Mouse (Mus musculus) kidney, embryonic 14.5 days (tissue): Measurements from ENCODE around the gene Gm47995. TPM values are rescaled to one million over a fixed set of nuclear protein-coding genes. Genes with fewer than 3 reads are reported as not detected.

Experiments used
- ATAC-seq: fragments of 200-750 bp; cut with Nextera tagmentation; 2 replicates; pipeline ENCODE4 v1.8.0; 2017; ENCODE audit warnings: moderate number of reproducible peaks, mild to moderate bottlenecking, moderate TSS enrichment, moderate library complexity; ENCODE audit not compliant: low FRiP score, low TSS enrichment
- H3K27ac ChIP-seq: fragments of 300-500 bp; sonication (generic); 2 replicates; pipeline ENCODE4 v1.5.1; 2014; ENCODE audit warnings: low read depth, mild to moderate bottlenecking, low read length, moderate library complexity, mixed read lengths
- H3K27me3 ChIP-seq: fragments of 300-500 bp; sonication (generic); 2 replicates; pipeline ENCODE4 v1.6.1; 2014; ENCODE audit warnings: mild to moderate bottlenecking, low read length; ENCODE audit not compliant: control insufficient read depth, insufficient read depth
- H3K36me3 ChIP-seq: fragments of 300-500 bp; sonication (generic); 2 replicates; pipeline ENCODE4 v1.6.1; 2014; ENCODE audit warnings: low read length, mixed read lengths; ENCODE audit not compliant: control insufficient read depth, insufficient read depth
- H3K4me1 ChIP-seq: fragments of 300-500 bp; sonication (generic); 2 replicates; pipeline ENCODE4 v1.6.1; 2014; ENCODE audit warnings: low read length, mixed read lengths; ENCODE audit not compliant: control insufficient read depth, insufficient read depth
- H3K4me2 ChIP-seq: fragments of 300-500 bp; sonication (generic); replicated peaks from 2 replicates; pipeline ENCODE4 v1.6.1; 2014; ENCODE audit warnings: low read depth, mild to moderate bottlenecking, low read length
- H3K4me3 ChIP-seq: fragments of 300-500 bp; sonication (generic); 2 replicates; pipeline ENCODE4 v1.5.1; 2014; ENCODE audit warnings: mild to moderate bottlenecking, low read length
- H3K9ac ChIP-seq: fragments of 300-500 bp; sonication (generic); 2 replicates; pipeline ENCODE4 v1.6.1; 2014; ENCODE audit warnings: low read depth, mild to moderate bottlenecking, low read length, moderate library complexity
- H3K9me3 ChIP-seq: fragments of 300-500 bp; sonication (generic); 2 replicates; pipeline ENCODE4 v1.6.1; 2016; ENCODE audit warnings: low read length; ENCODE audit not compliant: control insufficient read depth
- WGBS: fragments of 180-500 bp; shearing (Covaris S2); extraction: QIAGEN DNeasy Blood & Tissue Kit; methylation state at CpG from one replicate; pipeline ENCODE4 v1.1.7; 2014; 5-methylcytosine and 5-hydroxymethylcytosine counted together
- polyA plus RNA-seq: library from polyadenylated mRNA; unstranded; fragments of >200 nt; fragmentation: Nextera tagmentation; extraction: Ambion mirVana; gene quantifications from 2 replicates; pipeline ENCODE4 v1.2.1, GENCODE M21; 2014

Gm47995 gene
- polyA plus RNA-seq, 1 experiment from 2014 or later: 0.34 TPM

- Histone ChIP-seq H3K27me3 (no peaks in the 10 kb centered on the region), H3K4me2 (no peak overlapping the region), H3K27ac (peak overlapping the region; percentile 73), H3K9ac (no peak overlapping the region), H3K9me3 (no peaks in the 10 kb centered on the region), H3K36me3 (no peaks in the 10 kb centered on the region), H3K4me1 (peaks cover 25% of the 10 kb centered on the region), H3K4me3 (no peak overlapping the region)
- peak; percentile 59; the same call in 1 of the 2 replicates for ATAC-seq
- WGBS: 28% methylated on average over 1 of the region's 1 CpGs
Observed at GRCm38 (mm10) chr1:151215985-151216384, 17.7 kb downstream of the Gm47995 start.

DNA sequence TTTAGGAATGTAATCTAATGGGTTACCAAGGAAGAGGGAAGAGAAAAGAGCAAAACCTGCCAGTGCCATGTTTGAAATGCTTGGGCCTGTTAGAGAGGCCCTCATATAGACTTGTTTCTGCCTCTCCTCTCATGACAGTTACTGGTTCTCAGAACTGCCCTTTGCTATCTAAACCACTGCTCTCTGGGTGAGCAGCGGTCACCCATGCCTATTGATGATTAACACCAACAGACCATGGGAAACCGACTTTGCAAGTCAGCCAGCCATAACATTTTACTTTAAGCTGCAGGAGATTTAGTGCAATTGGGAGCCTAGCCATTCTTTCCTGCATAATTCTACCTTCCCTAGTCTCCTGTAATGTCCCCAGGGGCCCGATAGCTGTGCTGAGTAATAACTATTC is 18.2 kb downstream of the Gm47995 start:
- no peak overlapping the region for H3K4me2 ChIP-seq
- WGBS: 39% methylated on average over 3 of the region's 3 CpGs
- no peaks in the 10 kb centered on the region for H3K27me3 ChIP-seq
- ATAC-seq: peak; percentile 73; the same call in 1 of the 2 replicates
- no peak overlapping the region for H3K9ac ChIP-seq
- H3K9me3 ChIP-seq: no peaks in the 10 kb centered on the region
- peak overlapping the region; percentile 73 for H3K27ac ChIP-seq
- no peaks in the 10 kb centered on the region for H3K36me3 ChIP-seq
- H3K4me3 ChIP-seq: no peak overlapping the region
- peaks cover 25% of the 10 kb centered on the region for H3K4me1 ChIP-seq

- WGBS: 96% methylated on average over 5 of the region's 5 CpGs
- no peaks in the 10 kb centered on the region for H3K36me3 ChIP-seq
Observed at GRCm38 (mm10) chr1:151219045-151219444, 20.8 kb downstream of the Gm47995 start.

GRCm38 (mm10) chr1:151220098-151220497 is 21.9 kb downstream of the Gm47995 start:
- 78% methylated on average over 7 of the region's 7 CpGs for WGBS
- Histone ChIP-seq H3K36me3 (no peaks in the 10 kb centered on the region), H3K4me1 (peaks cover 18% of the 10 kb centered on the region), H3K27ac (no peak overlapping the region), H3K27me3 (no peaks in the 10 kb centered on the region), H3K9ac (no peak overlapping the region), H3K4me2 (no peak overlapping the region), H3K4me3 (no peak overlapping the region), H3K9me3 (no peaks in the 10 kb centered on the region)
- no peak for ATAC-seq

More at GRCm38 (mm10) chr1:151219045-151219444, 20.8 kb downstream of the Gm47995 start:
- Histone ChIP-seq H3K27me3 (no peaks in the 10 kb centered on the region), H3K9me3 (no peaks in the 10 kb centered on the region), H3K27ac (no peak overlapping the region), H3K4me1 (peaks cover 25% of the 10 kb centered on the region), H3K4me3 (no peak overlapping the region), H3K9ac (no peak overlapping the region), H3K4me2 (no peak overlapping the region)
- ATAC-seq: no peak

GRCm38 (mm10) chr1:151222561-151223267 is 24.5 kb downstream of the Gm47995 start:
- no peaks in the 10 kb centered on the region for H3K9me3 ChIP-seq
- H3K9ac ChIP-seq: no peak overlapping the region
- no peak overlapping the region for H3K4me2 ChIP-seq
- no peaks in the 10 kb centered on the region for H3K4me1 ChIP-seq
- WGBS: 88% methylated on average over 10 of the region's 10 CpGs
- no peak overlapping the region for H3K4me3 ChIP-seq
- no peaks in the 10 kb centered on the region for H3K27me3 ChIP-seq
- no peak overlapping the region for H3K27ac ChIP-seq
- ATAC-seq: no peak
- H3K36me3 ChIP-seq: no peaks in the 10 kb centered on the region

GRCm38 (mm10) chr1:151223377-151223776 is 25.1 kb downstream of the Gm47995 start:
- H3K9me3 ChIP-seq: no peaks in the 10 kb centered on the region
- ATAC-seq: no peak
- 63% methylated on average over 1 of the region's 1 CpGs for WGBS
- no peak overlapping the region for H3K9ac ChIP-seq
- no peaks in the 10 kb centered on the region for H3K4me1 ChIP-seq
- H3K36me3 ChIP-seq: no peaks in the 10 kb centered on the region
- H3K27ac ChIP-seq: no peak overlapping the region
- no peak overlapping the region for H3K4me2 ChIP-seq
- no peaks in the 10 kb centered on the region for H3K27me3 ChIP-seq
- H3K4me3 ChIP-seq: no peak overlapping the region

DNA sequence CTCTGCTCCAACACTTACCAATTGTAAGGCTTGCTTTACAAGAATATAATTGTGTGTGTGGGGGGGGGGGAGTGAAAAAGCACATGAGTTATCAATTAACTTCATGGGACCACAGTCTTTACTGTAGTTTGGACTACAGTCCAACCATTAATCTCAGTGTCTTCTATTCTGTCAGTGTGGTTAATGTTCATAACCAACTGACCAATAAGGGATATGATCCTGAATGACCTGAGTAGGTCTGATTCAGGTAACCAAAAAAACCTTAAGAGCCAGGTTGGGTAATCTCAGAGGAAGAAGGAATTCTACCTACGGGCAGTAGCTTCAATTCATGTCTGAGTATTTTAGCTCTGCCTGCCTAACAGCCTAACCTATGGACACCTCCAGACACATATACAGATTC is 26.3 kb downstream of the Gm47995 start:
- 86% methylated on average over 1 of the region's 1 CpGs for whole genome bisulfite sequencing
- Histone ChIP-seq H3K27me3 (no peaks in the 10 kb centered on the region), H3K9me3 (no peaks in the 10 kb centered on the region), H3K4me3 (no peak overlapping the region), H3K27ac (no peak overlapping the region), H3K4me2 (no peak overlapping the region), H3K4me1 (no peaks in the 10 kb centered on the region), H3K9ac (no peak overlapping the region), H3K36me3 (no peaks in the 10 kb centered on the region)
- ATAC-seq: no peak

DNA sequence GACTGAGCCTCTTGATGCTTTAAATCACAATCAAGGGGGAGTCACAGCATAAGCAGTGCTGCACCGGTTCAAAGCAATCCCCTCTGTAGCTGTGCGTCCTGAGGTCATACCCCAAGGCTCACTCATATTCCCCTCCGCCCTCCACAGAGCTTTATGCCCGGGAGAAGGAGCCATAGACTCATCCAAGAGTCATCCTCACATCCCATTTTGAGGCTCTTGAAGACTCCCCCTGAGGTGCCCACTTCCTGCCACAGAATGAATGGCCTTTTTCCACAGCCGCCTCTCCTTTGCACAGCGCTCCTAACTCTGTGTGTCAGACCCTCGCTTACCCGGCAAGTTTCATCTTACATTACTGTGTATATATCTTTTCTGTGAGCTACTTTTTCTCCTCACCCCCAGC is 29.3 kb downstream of the Gm47995 start:
- H3K4me3 ChIP-seq: no peak overlapping the region
- WGBS: 55% methylated on average over 8 of the region's 8 CpGs
- H3K4me2 ChIP-seq: no peak overlapping the region
- no peaks in the 10 kb centered on the region for H3K4me1 ChIP-seq
- H3K9ac ChIP-seq: no peak overlapping the region
- no peaks in the 10 kb centered on the region for H3K36me3 ChIP-seq
- no peaks in the 10 kb centered on the region for H3K27me3 ChIP-seq
- no peaks in the 10 kb centered on the region for H3K9me3 ChIP-seq
- no peak for ATAC-seq
- H3K27ac ChIP-seq: no peak overlapping the region

DNA sequence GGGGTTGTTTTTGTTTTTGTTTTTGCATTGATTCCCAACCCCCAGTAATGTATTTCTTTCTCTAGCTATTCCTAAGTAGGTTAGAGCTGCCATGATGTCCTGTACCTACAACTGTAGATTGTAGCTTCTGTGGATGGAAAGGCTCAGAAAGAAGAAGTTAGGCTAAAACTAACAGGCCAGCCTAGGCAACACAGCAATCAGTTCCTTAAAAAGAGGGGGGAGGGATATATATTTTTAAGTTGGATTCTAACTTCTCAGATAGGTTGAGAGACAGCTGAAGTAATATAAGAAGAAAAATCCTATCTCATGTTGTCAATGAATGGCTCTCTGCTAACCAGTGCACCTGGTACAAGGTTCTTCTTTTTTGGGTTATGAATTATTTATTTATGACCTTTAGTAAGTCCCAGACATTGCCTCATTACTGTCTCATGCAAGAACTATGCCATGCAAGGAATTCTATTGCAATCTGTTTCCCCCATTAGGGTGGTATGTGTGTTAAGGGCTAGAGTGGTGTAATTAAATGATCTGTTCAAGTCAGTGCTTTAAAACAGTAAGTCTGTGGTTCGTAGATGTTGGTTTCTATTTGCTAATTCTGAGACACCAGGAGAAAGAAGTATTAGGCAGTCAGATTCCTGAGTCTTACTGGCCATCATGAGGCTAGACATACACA is 30.2 kb downstream of the Gm47995 start:
- no peak overlapping the region for H3K4me3 ChIP-seq
- ATAC-seq: no peak
- no peak overlapping the region for H3K9ac ChIP-seq
- H3K4me1 ChIP-seq: no peaks in the 10 kb centered on the region
- H3K4me2 ChIP-seq: no peak overlapping the region
- no peaks in the 10 kb centered on the region for H3K27me3 ChIP-seq
- H3K27ac ChIP-seq: no peak overlapping the region
- WGBS: 64% methylated on average over 1 of the region's 1 CpGs
- no peaks in the 10 kb centered on the region for H3K9me3 ChIP-seq
- H3K36me3 ChIP-seq: no peaks in the 10 kb centered on the region
